Mouse (Mus musculus) heart, postnatal 0 days (tissue): ENCODE results near the gene Nlrc3.

Source experiments
- CTCF ChIP-seq: IDR thresholded peaks from 2 replicates; pipeline ENCODE4 v1.5.1; 2016; ENCODE audit warnings: antibody characterized with exemption, control low read depth, low read depth
- EP300 ChIP-seq: IDR thresholded peaks from 2 replicates; pipeline ENCODE4 v1.6.1; 2016; ENCODE audit warnings: antibody characterized with exemption, low read depth

- TF ChIP-seq CTCF (no peak), EP300 (no peak)
These were observed 280 bp upstream of the Nlrc3 start for GRCm38 (mm10) chr16:3976712-3977111.
